Mouse (Mus musculus) heart, adult 10 weeks (tissue): ENCODE data around the gene H2afy. TPM values are rescaled to one million over a fixed set of nuclear protein-coding genes. Genes with fewer than 3 reads are reported as not detected.

ENCODE experiments used
- polyA plus RNA-seq: library from polyadenylated mRNA; stranded (reverse); fragments of 350-450 nt; fragmentation: Illumina TruSeq; extraction: RNeasy Lipid Tissue Mini Kit (QIAGEN cat#74804); gene quantifications from one replicate; pipeline ENCODE4 v1.2.3, GENCODE M21; 2014; ENCODE audit warnings: low read depth, low replicate concordance

The H2afy gene
- polyA plus RNA-seq: 42.5 TPM

DNA sequence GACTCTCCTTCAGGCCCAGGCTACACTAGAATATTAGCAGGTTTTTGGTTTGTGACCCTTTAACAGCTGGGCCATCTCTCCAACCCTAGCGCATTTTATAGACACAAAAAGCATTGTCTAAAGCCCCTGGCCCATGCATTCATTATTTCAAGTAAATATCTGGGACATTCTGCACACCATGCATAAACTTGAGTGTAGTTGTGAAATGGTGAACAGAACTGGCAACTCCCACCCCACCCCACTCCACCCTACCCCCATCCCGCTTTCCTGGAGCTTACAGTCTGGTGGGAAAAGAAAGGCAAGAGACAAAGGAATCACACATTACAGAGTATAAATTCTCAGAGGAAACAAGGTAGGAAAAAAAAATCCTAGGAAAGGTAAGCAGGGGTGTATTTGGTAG lies at the start of gene H2afy:
TSS of gene H2afy (minus strand) at position 162 of the 400 bp plus-strand sequence.

DNA sequence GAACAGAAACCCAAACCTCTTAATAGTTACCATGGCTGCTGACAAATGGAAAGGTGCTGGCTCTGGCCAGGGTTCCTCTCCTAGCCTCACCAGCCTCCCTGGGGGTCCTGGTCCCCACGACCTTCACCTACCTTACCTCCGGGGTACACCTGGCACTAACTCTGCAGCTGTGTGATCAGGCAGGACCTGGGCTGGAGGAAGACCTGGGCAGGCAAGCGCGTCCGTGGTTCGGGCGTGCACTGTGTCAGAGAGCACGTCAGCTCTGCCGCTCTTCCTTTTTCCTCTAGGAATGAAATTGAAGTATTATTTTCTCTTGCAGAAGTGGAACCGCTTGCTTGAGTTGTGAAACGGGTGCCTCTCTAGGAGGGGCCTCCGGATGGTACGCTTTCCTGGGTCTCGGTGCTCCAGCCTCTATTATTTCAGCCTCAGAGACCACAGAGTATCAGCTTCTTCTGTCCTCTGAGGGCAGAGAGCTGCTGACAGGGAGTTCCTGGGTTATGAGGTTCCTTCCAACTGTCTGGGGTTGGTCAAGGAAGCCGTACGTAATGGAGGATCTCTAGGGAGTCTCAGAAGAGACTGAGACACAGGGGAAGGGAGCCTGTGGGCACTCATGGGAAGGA lies 42.4 kb upstream of the H2afy start, which contains the start of gene Tifab:
TSS of gene Tifab (minus strand) at position 470 of the 620 bp plus-strand sequence.

Other genes starting within 250 kb of the H2afy start
- gene Tifab, start 42.5 kb upstream of the H2afy start, polyA plus RNA-seq: 0.81 TPM
- not detected for gene Neurog1, start 115.8 kb upstream of the H2afy start, polyA plus RNA-seq
- gene Cxcl14, start 160.2 kb upstream of the H2afy start, polyA plus RNA-seq: 10.7 TPM